Mouse (Mus musculus): ENCODE measurements around the gene Cldn10. TPM values are rescaled to one million over a fixed set of nuclear protein-coding genes. Genes with fewer than 3 reads are reported as not detected.

Gene Cldn10
- polyA plus RNA-seq, 1 experiment = not detected

- Histone ChIP-seq H3K27me3 (ENCODE audit: control insufficient read depth) (peaks cover 48% of the 10 kb centered on the region), H3K4me3 (replicated peaks) (no peak overlapping the region), H3K36me3 (ENCODE audit: control insufficient read depth) (no peaks in the 10 kb centered on the region), H3K4me1 (ENCODE audit: control insufficient read depth) (peaks cover 16% of the 10 kb centered on the region), H3K9me3 (ENCODE audit: control insufficient read depth, low read length) (no peaks in the 10 kb centered on the region)
- no peak for TF ChIP-seq TAL1 (IDR thresholded peaks at IDR 0.05; ENCODE audit: low read length)
- no peak for TF ChIP-seq GATA1 (IDR thresholded peaks at IDR 0.05; ENCODE audit: low read length)
These were observed 70.6 kb downstream of the Cldn10 start for GRCm38 (mm10) chr14:118858318-118858717.

DNA sequence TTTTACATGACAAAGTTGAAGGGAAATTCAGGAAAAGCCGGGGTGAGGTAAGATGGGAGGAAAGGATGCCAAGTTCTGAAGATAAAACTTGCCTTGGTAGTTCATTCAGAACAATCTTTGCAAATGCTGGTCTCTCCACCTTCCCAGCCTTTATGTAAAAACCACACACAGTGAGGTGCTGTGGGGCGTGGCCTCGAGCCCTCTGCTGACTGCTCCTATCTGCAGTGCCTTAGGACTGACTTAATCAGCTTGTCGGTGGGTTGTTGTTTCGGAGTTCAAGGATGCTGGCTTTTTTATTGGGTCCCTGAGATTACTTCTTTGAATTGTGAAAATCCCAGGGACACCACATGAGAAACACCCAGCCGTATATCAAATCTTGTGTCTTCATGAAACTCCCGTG lies 74.5 kb downstream of the Cldn10 start:
- Histone ChIP-seq H3K4me3 (replicated peaks) (no peak overlapping the region), H3K4me1 (ENCODE audit: control insufficient read depth) (peaks cover 25% of the 10 kb centered on the region), H3K9me3 (ENCODE audit: control insufficient read depth, low read length) (no peaks in the 10 kb centered on the region), H3K27me3 (ENCODE audit: control insufficient read depth) (peaks cover 13% of the 10 kb centered on the region), H3K36me3 (ENCODE audit: control insufficient read depth) (no peaks in the 10 kb centered on the region)
- TF ChIP-seq GATA1 (IDR thresholded peaks at IDR 0.05; ENCODE audit: low read length) (no peak), TAL1 (IDR thresholded peaks at IDR 0.05; ENCODE audit: low read length) (no peak)

GRCm38 (mm10) chr14:118864905-118865304 lies 77.2 kb downstream of the Cldn10 start:
- Histone ChIP-seq H3K4me3 (replicated peaks) (no peak overlapping the region), H3K9me3 (ENCODE audit: control insufficient read depth, low read length) (no peaks in the 10 kb centered on the region), H3K36me3 (ENCODE audit: control insufficient read depth) (no peaks in the 10 kb centered on the region), H3K27me3 (ENCODE audit: control insufficient read depth) (0 out of 2 replicates have a peak, but pooled peaks cover 2% of the 10 kb centered on the region), H3K4me1 (ENCODE audit: control insufficient read depth) (peaks cover 39% of the 10 kb centered on the region)
- TF ChIP-seq GATA1 (IDR thresholded peaks at IDR 0.05; ENCODE audit: low read length) = no peak

GRCm38 (mm10) chr14:118866014-118866811 lies 78.5 kb downstream of the Cldn10 start:
- no peak for TF ChIP-seq TAL1 (IDR thresholded peaks at IDR 0.05; ENCODE audit: low read length)
- TF ChIP-seq GATA1 (IDR thresholded peaks at IDR 0.05; ENCODE audit: low read length) = 0 out of 2 replicates have a peak, but pooled peaks have one; percentile 8
- H3K27me3 ChIP-seq (ENCODE audit: control insufficient read depth) = 0 out of 2 replicates have a peak, but pooled peaks cover 2% of the 10 kb centered on the region
- no peaks in the 10 kb centered on the region for H3K36me3 ChIP-seq (ENCODE audit: control insufficient read depth)
- peaks cover 50% of the 10 kb centered on the region for H3K4me1 ChIP-seq (ENCODE audit: control insufficient read depth)
- H3K9me3 ChIP-seq (ENCODE audit: control insufficient read depth, low read length) = no peaks in the 10 kb centered on the region
- no peak overlapping the region for H3K4me3 ChIP-seq (replicated peaks)

GRCm38 (mm10) chr14:118867366-118867765 lies 79.7 kb downstream of the Cldn10 start:
- Histone ChIP-seq H3K27me3 (ENCODE audit: control insufficient read depth) (0 out of 2 replicates have a peak, but pooled peaks cover 2% of the 10 kb centered on the region), H3K4me3 (replicated peaks) (no peak overlapping the region)
- no peak for TF ChIP-seq TAL1 (IDR thresholded peaks at IDR 0.05; ENCODE audit: low read length)
- no peak for TF ChIP-seq GATA1 (IDR thresholded peaks at IDR 0.05; ENCODE audit: low read length)

GRCm38 (mm10) chr14:118868102-118868724 lies 80.5 kb downstream of the Cldn10 start:
- no peak overlapping the region for H3K4me3 ChIP-seq (replicated peaks)
- 0 out of 2 replicates have a peak, but pooled peaks cover 2% of the 10 kb centered on the region for H3K27me3 ChIP-seq (ENCODE audit: control insufficient read depth)
- TF ChIP-seq TAL1 (IDR thresholded peaks at IDR 0.05; ENCODE audit: low read length) = no peak
- TF ChIP-seq GATA1 (IDR thresholded peaks at IDR 0.05; ENCODE audit: low read length) = no peak
- H3K36me3 ChIP-seq (ENCODE audit: control insufficient read depth) = no peaks in the 10 kb centered on the region
- H3K9me3 ChIP-seq (ENCODE audit: control insufficient read depth, low read length) = no peaks in the 10 kb centered on the region
- H3K4me1 ChIP-seq (ENCODE audit: control insufficient read depth) = peaks cover 46% of the 10 kb centered on the region

More at GRCm38 (mm10) chr14:118867366-118867765, 79.7 kb downstream of the Cldn10 start:
- Histone ChIP-seq H3K36me3 (ENCODE audit: control insufficient read depth) (no peaks in the 10 kb centered on the region), H3K4me1 (ENCODE audit: control insufficient read depth) (peaks cover 46% of the 10 kb centered on the region), H3K9me3 (ENCODE audit: control insufficient read depth, low read length) (no peaks in the 10 kb centered on the region)

DNA sequence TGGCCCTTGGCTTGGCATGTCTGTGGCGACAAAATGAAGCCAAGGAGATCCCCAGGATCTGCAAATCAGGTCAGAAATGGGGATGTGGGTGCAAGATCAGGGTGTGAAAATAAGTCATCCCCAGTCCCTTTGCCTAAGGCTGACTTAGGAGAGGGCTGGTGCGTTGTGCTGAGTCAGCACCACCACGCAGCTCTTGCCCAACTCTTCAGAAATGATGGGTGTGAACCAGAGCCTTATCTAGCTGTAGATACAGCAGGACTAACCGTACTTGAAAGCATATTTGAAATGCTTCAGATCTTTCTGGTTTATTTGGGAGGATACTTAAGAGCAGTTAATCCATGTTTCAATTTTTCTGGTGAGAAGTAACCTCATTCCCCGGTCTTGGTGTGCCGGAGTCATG lies 82.0 kb downstream of the Cldn10 start:
- Histone ChIP-seq H3K9me3 (ENCODE audit: control insufficient read depth, low read length) (no peaks in the 10 kb centered on the region), H3K4me1 (ENCODE audit: control insufficient read depth) (peaks cover 40% of the 10 kb centered on the region), H3K36me3 (ENCODE audit: control insufficient read depth) (no peaks in the 10 kb centered on the region), H3K4me3 (replicated peaks) (no peak overlapping the region), H3K27me3 (ENCODE audit: control insufficient read depth) (no peaks in the 10 kb centered on the region)
- TF ChIP-seq GATA1 (IDR thresholded peaks at IDR 0.05; ENCODE audit: low read length) (peak; percentile 62), TAL1 (IDR thresholded peaks at IDR 0.05; ENCODE audit: low read length) (no peak)

- Histone ChIP-seq H3K4me1 (ENCODE audit: control insufficient read depth) (peaks cover 19% of the 10 kb centered on the region), H3K27me3 (ENCODE audit: control insufficient read depth) (no peaks in the 10 kb centered on the region), H3K4me3 (replicated peaks) (no peak overlapping the region), H3K9me3 (ENCODE audit: control insufficient read depth, low read length) (peaks cover 5% of the 10 kb centered on the region), H3K36me3 (ENCODE audit: control insufficient read depth) (peaks cover 9% of the 10 kb centered on the region)
- no peak for TF ChIP-seq TAL1 (IDR thresholded peaks at IDR 0.05; ENCODE audit: low read length)
- no peak for TF ChIP-seq GATA1 (IDR thresholded peaks at IDR 0.05; ENCODE audit: low read length)
These were observed 86.4 kb downstream of the Cldn10 start for GRCm38 (mm10) chr14:118874126-118874525.

DNA sequence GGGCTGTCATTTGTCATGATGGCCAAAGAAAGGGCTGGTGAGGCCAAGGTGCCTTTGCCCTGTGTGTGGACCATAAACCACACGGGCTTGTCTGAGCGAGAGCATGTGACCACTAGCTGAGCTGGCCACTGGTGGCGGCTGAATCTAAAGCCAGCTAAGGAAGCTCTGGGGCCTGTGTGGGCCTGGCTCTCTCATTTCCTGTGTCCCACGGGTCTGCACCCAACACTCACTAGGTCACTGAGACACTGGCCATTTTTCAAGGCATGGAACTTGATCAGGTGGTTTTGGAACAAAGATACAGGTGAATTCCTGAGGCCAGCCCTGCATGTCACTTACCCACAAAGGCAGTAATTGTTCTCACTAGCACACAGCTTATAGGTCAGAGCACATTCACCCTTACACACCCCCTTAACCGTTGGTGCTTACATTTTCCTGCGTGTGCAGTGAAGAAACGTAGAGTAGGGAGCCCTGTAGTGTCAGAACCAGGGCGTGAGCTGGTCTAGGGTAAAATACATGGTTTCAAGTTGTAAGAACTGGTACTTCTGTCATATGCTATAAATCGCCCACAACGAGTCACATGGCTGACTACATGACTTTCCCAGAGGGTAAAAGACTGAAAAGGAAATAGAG lies 87.2 kb downstream of the Cldn10 start:
- peaks cover 11% of the 10 kb centered on the region for H3K4me1 ChIP-seq (ENCODE audit: control insufficient read depth)
- peaks cover 9% of the 10 kb centered on the region for H3K9me3 ChIP-seq (ENCODE audit: control insufficient read depth, low read length)
- no peaks in the 10 kb centered on the region for H3K27me3 ChIP-seq (ENCODE audit: control insufficient read depth)
- H3K4me3 ChIP-seq (replicated peaks) = no peak overlapping the region
- H3K36me3 ChIP-seq (ENCODE audit: control insufficient read depth) = peaks cover 15% of the 10 kb centered on the region
- TF ChIP-seq GATA1 (IDR thresholded peaks at IDR 0.05; ENCODE audit: low read length) (no peak), TAL1 (IDR thresholded peaks at IDR 0.05; ENCODE audit: low read length) (no peak)

Data from erythroblast, embryonic 14.5 days (primary cell).